Mouse (Mus musculus): ENCODE data around the gene Tmem109. TPM values are rescaled to one million over a fixed set of nuclear protein-coding genes. Genes with fewer than 3 reads are reported as not detected.

The Tmem109 gene
- total RNA-seq, 2 experiments from 2014 or later, result 38.3 to 43.9 TPM

Other genes starting within 250 kb of the Tmem109 start
- 1 to 10 TPM in 1 of 2 experiments, under 1 TPM in 1; 0.81 to 1.2 TPM for gene Vwce, start 247.8 kb downstream of the Tmem109 start, total RNA-seq (2021)
- not detected for gene Pga5, start 203.9 kb downstream of the Tmem109 start, total RNA-seq (2021)
- 10 to 100 TPM; 25.2 to 27.6 TPM for gene Vps37c, start 193.3 kb downstream of the Tmem109 start, total RNA-seq (2021)
- gene Cd5, start 143.0 kb downstream of the Tmem109 start, total RNA-seq (2021), result under 1 TPM in 1 of 2 experiments, not detected in 1; 0.30 TPM
- under 1 TPM; 0.19 to 0.20 TPM for gene Cd6, start 51.9 kb downstream of the Tmem109 start, total RNA-seq (2021)
- gene Slc15a3, start 42.3 kb downstream of the Tmem109 start, total RNA-seq (2021), result 1 to 10 TPM; 1.1 to 1.6 TPM
- 100 to 1,000 TPM; 272 to 282 TPM for gene Tmem132a, start 12.1 kb downstream of the Tmem109 start, total RNA-seq (2021)
- gene Prpf19, start 13.2 kb upstream of the Tmem109 start, total RNA-seq (2021), result 100 to 1,000 TPM; 198 to 199 TPM
- gene Zp1, start 38.6 kb upstream of the Tmem109 start, total RNA-seq (2021), result not detected
- under 1 TPM; 0.21 to 0.34 TPM for gene Ptgdr2, start 55.2 kb upstream of the Tmem109 start, total RNA-seq (2021)
- gene Ccdc86, start 67.3 kb upstream of the Tmem109 start, total RNA-seq (2021), result 10 to 100 TPM in 1 of 2 experiments, 1 to 10 TPM in 1; 9.6 to 10.2 TPM
- not detected for gene Ms4a10, start 92.7 kb upstream of the Tmem109 start, total RNA-seq (2021)
- not detected for gene Ms4a15, start 111.2 kb upstream of the Tmem109 start, total RNA-seq (2021)
- gene Ms4a18, start 136.0 kb upstream of the Tmem109 start, total RNA-seq (2021), result not detected
- gene Ms4a8a, start 199.1 kb upstream of the Tmem109 start, total RNA-seq (2021), result under 1 TPM in 1 of 2 experiments, not detected in 1; 0.43 TPM
- gene 1700017D01Rik, start 248.9 kb upstream of the Tmem109 start, total RNA-seq (2021), result not detected